ENCODE assay signal across 19 mouse cellular contexts in the genomic region with DNA sequence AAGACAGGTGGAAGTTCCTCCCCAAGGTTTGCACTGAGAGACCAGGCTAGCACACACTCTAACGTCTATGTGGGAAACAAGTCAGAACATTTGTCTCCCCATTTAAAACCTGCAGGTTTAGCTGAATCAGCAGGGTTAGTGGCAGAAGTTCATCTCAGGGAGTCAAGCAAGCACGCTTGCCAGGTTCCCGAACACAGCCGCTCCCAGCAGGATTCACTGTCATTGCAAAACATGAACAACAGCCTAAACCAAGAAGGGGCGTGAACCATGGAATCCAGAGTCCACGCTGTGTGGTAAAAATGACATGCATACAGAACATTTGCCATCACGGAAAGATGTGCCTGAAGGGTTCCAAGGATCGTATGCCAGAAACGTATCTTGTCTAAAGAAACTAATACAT. TPM values are rescaled to one million over a fixed set of nuclear protein-coding genes. Genes with fewer than 3 reads are reported as not detected.
"Had no signal": no experiment of that assay in that cellular context is flagged by ENCODE, and none has a peak within 500 bp of the region (broad histone marks: within the 10 kb centered on the region; RNA-seq: fewer than 3 reads in every experiment).

No protein-coding gene starts in this region.

- H3K27ac ChIP-seq: liver, embryonic 14.5 days; midbrain, embryonic 13.5 days had no signal

- ATAC-seq: midbrain, embryonic 13.5 days had no signal

- H3K9ac ChIP-seq: liver, embryonic 14.5 days; midbrain, embryonic 13.5 days had no signal

- H3K4me2 ChIP-seq: midbrain, embryonic 13.5 days had no signal

- H3K27me3 ChIP-seq: midbrain, embryonic 13.5 days had no signal

- H3K4me3 ChIP-seq: layer of hippocampus, adult 2 months; midbrain, embryonic 13.5 days had no signal

- H3K36me3 ChIP-seq: midbrain, embryonic 13.5 days had no signal

- DNase-seq: kidney, postnatal 10 days; kidney, postnatal 4 days; left cerebral cortex, postnatal 4 days; lung, adult 18-20 months; right cerebral cortex, postnatal 14 days; thymus, adult 18-20 months; thymus, postnatal 14 days had no signal

- H3K9me3 ChIP-seq: midbrain, embryonic 13.5 days had no signal

RNA-seq across cellular contexts. Expression of a gene that starts 35.1 kb away (rescaled TPM):
- total RNA-seq: layer of hippocampus, adult 2 months; layer of hippocampus, postnatal 14 days; left cerebral cortex, adult 18-20 months; left cerebral cortex, postnatal 10 days; left cerebral cortex, postnatal 4 days; midbrain, postnatal 0 days had no signal
- polyA plus RNA-seq: kidney, embryonic 14.5 days; limb, embryonic 14.5 days; liver, embryonic 14.5 days; lung, embryonic 16.5 days; midbrain, embryonic 13.5 days; midbrain, postnatal 0 days; neural tube, embryonic 14.5 days; spleen, adult 2 months had no signal
